Mouse (Mus musculus): ENCODE results near the gene Cebpe. TPM values are rescaled to one million over a fixed set of nuclear protein-coding genes. Genes with fewer than 3 reads are reported as not detected.

The Cebpe gene
- polyA plus RNA-seq, 1 experiment from 2014 or later, result not detected

GRCm38 (mm10) chr14:54736555-54737552, 24.9 kb upstream of the Cebpe start:
- no peak for DNase-seq (ENCODE audit: low spot score)

GRCm38 (mm10) chr14:54735221-54735620, 23.2 kb upstream of the Cebpe start:
- Histone ChIP-seq H3K27ac (no peak overlapping the region), H3K4me3 (no peak overlapping the region), H3K36me3 (no peaks in the 10 kb centered on the region), H3K9me3 (replicated peaks) (no peaks in the 10 kb centered on the region), H3K4me1 (no peaks in the 10 kb centered on the region), H3K27me3 (ENCODE audit: low read depth, poor library complexity, severe bottlenecking) (no peaks in the 10 kb centered on the region)
- DNase-seq (ENCODE audit: low spot score), result no peak
- 83% methylated on average over 4 of the region's 4 CpGs for WGBS

More at GRCm38 (mm10) chr14:54736555-54737552, 24.9 kb upstream of the Cebpe start:
- WGBS, result 73% methylated on average over 14 of the region's 14 CpGs
- Histone ChIP-seq H3K36me3 (no peaks in the 10 kb centered on the region), H3K9me3 (replicated peaks) (no peaks in the 10 kb centered on the region), H3K4me3 (no peak overlapping the region), H3K4me1 (no peaks in the 10 kb centered on the region), H3K27ac (no peak overlapping the region), H3K27me3 (ENCODE audit: low read depth, poor library complexity, severe bottlenecking) (no peaks in the 10 kb centered on the region)

GRCm38 (mm10) chr14:54734004-54734403, 22.0 kb upstream of the Cebpe start:
- H3K4me1 ChIP-seq, result no peaks in the 10 kb centered on the region
- H3K27ac ChIP-seq, result no peak overlapping the region
- H3K9me3 ChIP-seq (replicated peaks), result no peaks in the 10 kb centered on the region
- no peaks in the 10 kb centered on the region for H3K27me3 ChIP-seq (ENCODE audit: low read depth, poor library complexity, severe bottlenecking)
- H3K4me3 ChIP-seq, result no peak overlapping the region
- WGBS, result 85% methylated on average over 4 of the region's 4 CpGs
- no peaks in the 10 kb centered on the region for H3K36me3 ChIP-seq
- DNase-seq (ENCODE audit: low spot score), result no peak

GRCm38 (mm10) chr14:54732206-54732605, 20.2 kb upstream of the Cebpe start:
- Histone ChIP-seq H3K27me3 (ENCODE audit: low read depth, poor library complexity, severe bottlenecking) (no peaks in the 10 kb centered on the region), H3K4me1 (no peaks in the 10 kb centered on the region), H3K36me3 (no peaks in the 10 kb centered on the region), H3K4me3 (no peak overlapping the region), H3K9me3 (replicated peaks) (no peaks in the 10 kb centered on the region), H3K27ac (no peak overlapping the region)
- 92% methylated on average over 8 of the region's 8 CpGs for WGBS
- DNase-seq (ENCODE audit: low spot score), result no peak

DNA sequence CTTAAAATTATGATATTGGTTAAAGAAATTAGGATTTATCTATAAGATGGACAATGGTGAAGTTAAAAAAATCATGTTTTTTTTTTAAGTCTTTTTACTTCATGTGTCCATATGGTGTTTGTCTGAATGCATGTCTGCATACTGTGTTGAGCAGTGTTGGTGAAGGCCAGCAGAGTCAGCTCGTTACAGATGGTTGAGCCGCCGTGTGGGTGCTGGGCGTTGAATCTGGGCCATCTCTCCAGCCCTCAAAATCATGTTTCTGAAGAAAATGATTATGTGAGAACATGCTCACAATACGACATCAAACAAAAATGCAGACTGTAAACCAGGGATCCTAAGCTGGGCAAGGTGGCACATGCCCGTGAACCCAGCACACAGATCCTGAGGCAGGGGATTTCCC, 18.3 kb upstream of the Cebpe start:
- Histone ChIP-seq H3K4me3 (no peak overlapping the region), H3K4me1 (no peaks in the 10 kb centered on the region), H3K27me3 (ENCODE audit: low read depth, poor library complexity, severe bottlenecking) (no peaks in the 10 kb centered on the region), H3K9me3 (replicated peaks) (no peaks in the 10 kb centered on the region), H3K27ac (no peak overlapping the region), H3K36me3 (no peaks in the 10 kb centered on the region)
- no peak for DNase-seq (ENCODE audit: low spot score)
- 93% methylated on average over 6 of the region's 6 CpGs for WGBS

DNA sequence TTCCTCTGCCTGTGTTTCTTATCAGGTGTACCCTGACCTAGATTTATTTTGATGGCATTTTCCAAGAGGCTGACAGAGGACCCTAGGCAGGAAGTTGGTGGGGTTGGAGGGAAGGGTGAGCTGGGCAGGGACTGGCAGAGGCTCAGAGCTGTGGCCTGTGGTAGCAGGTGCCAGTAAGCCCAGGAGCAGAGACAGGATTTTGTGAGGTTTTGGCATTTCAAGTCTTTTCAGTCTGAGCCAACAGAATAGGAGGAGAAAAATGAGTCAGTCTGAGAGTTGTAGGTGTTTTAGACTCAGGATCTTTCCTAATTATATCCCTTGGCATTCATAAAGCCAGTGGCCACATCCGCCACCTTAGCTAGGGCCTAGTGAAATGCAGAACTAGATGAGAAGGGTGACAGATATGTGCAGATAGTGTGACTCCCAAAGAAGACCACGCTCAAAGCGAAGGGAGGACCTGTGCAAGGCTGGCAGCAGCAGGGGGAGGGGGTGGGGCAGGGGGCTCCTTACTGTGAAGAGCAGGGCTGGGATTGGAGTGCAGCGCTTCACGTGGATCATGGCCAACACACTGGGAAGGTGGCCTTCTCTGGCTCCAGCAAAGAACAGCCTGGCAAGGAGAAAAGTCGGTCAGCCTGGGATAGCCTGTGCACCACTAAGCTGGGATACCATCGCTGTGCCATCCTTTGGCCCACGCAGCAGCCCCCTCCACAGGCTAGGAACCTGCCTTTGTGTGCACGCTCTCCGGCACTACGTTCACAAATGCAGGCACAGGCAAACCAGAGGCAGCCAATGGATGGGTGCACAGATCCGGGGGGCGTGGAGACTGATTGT, 17.1 kb upstream of the Cebpe start:
- Histone ChIP-seq H3K9me3 (replicated peaks) (no peaks in the 10 kb centered on the region), H3K27me3 (ENCODE audit: low read depth, poor library complexity, severe bottlenecking) (no peaks in the 10 kb centered on the region), H3K36me3 (no peaks in the 10 kb centered on the region), H3K4me1 (no peaks in the 10 kb centered on the region), H3K27ac (no peak overlapping the region), H3K4me3 (no peak overlapping the region)
- 75% methylated on average over 13 of the region's 13 CpGs for WGBS
- no peak for DNase-seq (ENCODE audit: low spot score)

- H3K9me3 ChIP-seq (replicated peaks), result no peaks in the 10 kb centered on the region
- no peak for DNase-seq (ENCODE audit: low spot score)
- H3K4me3 ChIP-seq, result no peak overlapping the region
- H3K36me3 ChIP-seq, result no peaks in the 10 kb centered on the region
- WGBS, result 85% methylated on average over 5 of the region's 5 CpGs
- H3K4me1 ChIP-seq, result no peaks in the 10 kb centered on the region
- no peaks in the 10 kb centered on the region for H3K27me3 ChIP-seq (ENCODE audit: low read depth, poor library complexity, severe bottlenecking)
- no peak overlapping the region for H3K27ac ChIP-seq
Observed at GRCm38 (mm10) chr14:54727565-54727964, 15.6 kb upstream of the Cebpe start.

GRCm38 (mm10) chr14:54724049-54724448, 12.1 kb upstream of the Cebpe start:
- 90% methylated on average over 6 of the region's 6 CpGs for WGBS
- Histone ChIP-seq H3K27ac (no peak overlapping the region), H3K9me3 (replicated peaks) (no peaks in the 10 kb centered on the region), H3K4me3 (no peak overlapping the region), H3K4me1 (no peaks in the 10 kb centered on the region), H3K36me3 (no peaks in the 10 kb centered on the region), H3K27me3 (ENCODE audit: low read depth, poor library complexity, severe bottlenecking) (no peaks in the 10 kb centered on the region)
- DNase-seq (ENCODE audit: low spot score), result no peak

GRCm38 (mm10) chr14:54721711-54722110, 9.7 kb upstream of the Cebpe start:
- Histone ChIP-seq H3K27me3 (ENCODE audit: low read depth, poor library complexity, severe bottlenecking) (no peaks in the 10 kb centered on the region), H3K9me3 (replicated peaks) (no peaks in the 10 kb centered on the region), H3K4me3 (no peak overlapping the region), H3K4me1 (no peaks in the 10 kb centered on the region), H3K27ac (no peak overlapping the region), H3K36me3 (no peaks in the 10 kb centered on the region)
- WGBS, result 85% methylated on average over 10 of the region's 10 CpGs
- no peak for DNase-seq (ENCODE audit: low spot score)

DNA sequence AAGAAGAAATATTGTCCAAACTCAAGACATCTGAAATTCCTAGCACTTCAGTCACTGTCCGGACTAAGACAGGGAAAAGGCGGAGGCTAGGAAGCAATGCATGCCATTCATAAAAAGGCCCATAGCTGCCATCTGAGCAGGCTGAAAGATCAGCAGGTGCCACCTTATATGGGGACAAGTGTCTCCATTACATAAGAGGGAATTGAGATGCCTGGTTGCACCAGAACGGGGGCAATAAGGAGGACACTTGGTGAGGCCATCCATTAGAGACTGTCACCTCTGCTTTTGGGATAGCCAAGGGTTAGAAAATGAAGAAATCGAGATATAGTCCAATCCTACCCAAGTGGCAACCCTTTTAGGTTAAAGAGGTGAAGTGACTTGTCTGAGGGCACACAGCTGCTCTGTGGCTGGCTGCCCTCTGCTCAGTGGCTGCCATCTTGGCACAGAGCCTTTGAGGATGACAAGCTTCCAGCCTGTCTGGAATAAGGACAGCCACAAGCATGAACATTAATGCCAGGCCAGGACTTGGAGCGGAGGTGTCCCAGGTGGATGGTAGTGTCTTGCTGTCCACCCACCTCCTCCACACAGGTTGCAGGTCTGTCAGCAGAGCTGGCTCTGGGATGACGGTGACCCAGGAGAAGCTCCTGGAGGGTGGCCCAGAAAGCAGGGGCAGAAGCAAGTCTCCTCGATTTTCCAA, 8.8 kb upstream of the Cebpe start:
- no peak overlapping the region for H3K4me3 ChIP-seq
- 87% methylated on average over 7 of the region's 7 CpGs for WGBS
- DNase-seq (ENCODE audit: low spot score), result no peak
- no peaks in the 10 kb centered on the region for H3K27me3 ChIP-seq (ENCODE audit: low read depth, poor library complexity, severe bottlenecking)
- H3K36me3 ChIP-seq, result no peaks in the 10 kb centered on the region
- no peaks in the 10 kb centered on the region for H3K4me1 ChIP-seq
- H3K9me3 ChIP-seq (replicated peaks), result no peaks in the 10 kb centered on the region
- H3K27ac ChIP-seq, result no peak overlapping the region

- H3K4me1 ChIP-seq, result peaks cover under 1% of the 10 kb centered on the region; the same call in 1 of the 2 replicates
- H3K4me3 ChIP-seq, result no peak overlapping the region
- DNase-seq (ENCODE audit: low spot score), result no peak
- H3K9me3 ChIP-seq (replicated peaks), result no peaks in the 10 kb centered on the region
- peaks cover 5% of the 10 kb centered on the region for H3K27me3 ChIP-seq (ENCODE audit: low read depth, poor library complexity, severe bottlenecking)
- H3K36me3 ChIP-seq, result no peaks in the 10 kb centered on the region
- 90% methylated on average over 11 of the region's 11 CpGs for WGBS
- H3K27ac ChIP-seq, result no peak overlapping the region
Observed at GRCm38 (mm10) chr14:54720041-54720440, 8.1 kb upstream of the Cebpe start.

- Histone ChIP-seq H3K4me1 (peaks cover 18% of the 10 kb centered on the region; the same call in 1 of the 2 replicates), H3K36me3 (no peaks in the 10 kb centered on the region), H3K9me3 (replicated peaks) (no peaks in the 10 kb centered on the region), H3K4me3 (no peak overlapping the region), H3K27ac (no peak overlapping the region), H3K27me3 (ENCODE audit: low read depth, poor library complexity, severe bottlenecking) (peaks cover 13% of the 10 kb centered on the region)
- no peak for DNase-seq (ENCODE audit: low spot score)
- 86% methylated on average over 1 of the region's 1 CpGs for WGBS
Observed at GRCm38 (mm10) chr14:54715402-54715801, 3.4 kb upstream of the Cebpe start.

Measured in limb, embryonic 10.5 days (tissue).